Mouse (Mus musculus): ENCODE measurements around the gene Retsat.

Gene Retsat

DNA sequence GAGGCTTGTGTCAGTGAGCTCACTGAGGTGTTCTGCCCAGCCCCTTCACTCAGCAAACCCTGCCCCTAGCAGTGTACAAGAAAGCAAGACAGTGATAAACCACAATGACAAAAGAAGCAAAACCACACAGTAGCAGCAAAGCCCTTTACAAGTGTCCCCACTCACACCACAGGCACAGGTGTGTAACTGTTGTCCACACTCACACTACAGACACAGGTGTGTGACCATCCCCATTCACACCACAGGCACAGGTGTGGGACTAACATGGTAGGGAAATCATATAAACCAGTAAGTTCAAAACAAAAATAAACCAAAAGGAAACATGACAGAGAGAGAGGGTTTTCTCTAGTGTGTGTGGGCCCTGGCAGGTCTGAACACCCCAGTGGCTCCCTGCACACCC, 10.0 kb upstream of the Retsat start:
- no peak for DNase-seq (ENCODE audit: low read depth, low spot score)

DNA sequence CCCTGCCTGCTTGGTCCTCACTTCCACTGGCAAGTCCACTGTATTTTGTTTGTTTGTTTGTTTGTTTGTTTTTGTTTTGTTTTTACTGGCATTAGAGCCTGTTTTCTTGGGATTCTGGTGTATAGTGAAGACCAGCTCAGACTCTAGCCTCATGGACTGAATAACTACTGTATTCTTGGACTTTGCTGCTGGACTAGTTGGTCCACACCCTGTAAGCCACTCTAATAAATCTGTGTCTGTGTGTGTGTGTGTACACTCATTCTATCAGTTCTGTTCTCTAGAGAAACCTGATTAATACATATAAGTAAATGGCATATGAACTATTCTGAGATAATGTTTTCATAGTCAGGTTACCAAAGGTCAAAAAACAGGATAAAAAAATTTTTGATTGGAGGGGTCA, 8.2 kb upstream of the Retsat start:
- no peak for DNase-seq (ENCODE audit: low read depth, low spot score)

GRCm38 (mm10) chr6:72593011-72593803, 5.1 kb upstream of the Retsat start:
- no peak for DNase-seq (ENCODE audit: low read depth, low spot score)

- no peak for DNase-seq (ENCODE audit: low read depth, low spot score)
These were observed 4.4 kb upstream of the Retsat start for GRCm38 (mm10) chr6:72593914-72594313.

- DNase-seq (ENCODE audit: low read depth, low spot score), result peak; percentile 18
These were observed 996 bp upstream of the Retsat start for GRCm38 (mm10) chr6:72597083-72597874.

GRCm38 (mm10) chr6:72598791-72599557, 699 bp downstream of the Retsat start:
- DNase-seq (ENCODE audit: low read depth, low spot score), result no peak

DNA sequence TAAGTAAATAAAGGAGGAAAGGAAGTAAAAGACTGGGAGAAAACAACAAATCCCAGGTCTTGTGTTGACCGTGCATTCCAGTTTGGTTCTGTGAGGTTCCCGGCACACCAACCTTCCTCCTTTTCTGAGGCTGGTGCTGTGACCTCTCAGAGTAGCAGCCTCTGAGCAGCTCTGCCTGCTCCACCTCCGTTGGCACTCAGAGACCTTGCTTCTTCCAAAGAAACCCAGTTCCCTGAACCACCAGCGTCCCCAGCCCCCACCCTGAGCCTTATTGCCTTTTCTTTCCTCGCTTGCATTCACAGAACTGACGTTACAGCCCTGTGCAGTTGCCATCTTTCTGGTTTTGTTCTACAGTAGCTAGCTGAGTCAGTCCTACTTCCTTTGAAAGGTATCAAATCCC, 1.9 kb downstream of the Retsat start:
- no peak for DNase-seq (ENCODE audit: low read depth, low spot score)

DNA sequence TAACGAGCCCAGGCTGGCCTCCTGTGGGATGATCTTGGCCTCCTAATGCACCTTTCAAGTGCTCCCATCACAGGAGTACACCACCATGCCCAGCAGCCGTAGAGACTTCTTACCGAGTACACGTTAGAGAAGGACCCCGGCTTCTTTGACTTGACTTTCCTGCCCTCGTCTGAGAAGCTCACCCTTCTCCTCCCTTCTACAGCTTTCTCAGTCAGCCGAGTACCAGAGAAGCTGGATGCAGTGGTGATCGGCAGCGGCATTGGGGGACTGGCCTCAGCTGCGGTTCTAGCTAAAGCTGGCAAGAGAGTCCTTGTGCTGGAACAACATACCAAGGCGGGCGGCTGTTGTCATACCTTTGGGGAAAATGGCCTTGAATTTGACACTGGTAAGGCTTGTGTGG, 2.5 kb downstream of the Retsat start:
- DNase-seq (ENCODE audit: low read depth, low spot score), result no peak

DNA sequence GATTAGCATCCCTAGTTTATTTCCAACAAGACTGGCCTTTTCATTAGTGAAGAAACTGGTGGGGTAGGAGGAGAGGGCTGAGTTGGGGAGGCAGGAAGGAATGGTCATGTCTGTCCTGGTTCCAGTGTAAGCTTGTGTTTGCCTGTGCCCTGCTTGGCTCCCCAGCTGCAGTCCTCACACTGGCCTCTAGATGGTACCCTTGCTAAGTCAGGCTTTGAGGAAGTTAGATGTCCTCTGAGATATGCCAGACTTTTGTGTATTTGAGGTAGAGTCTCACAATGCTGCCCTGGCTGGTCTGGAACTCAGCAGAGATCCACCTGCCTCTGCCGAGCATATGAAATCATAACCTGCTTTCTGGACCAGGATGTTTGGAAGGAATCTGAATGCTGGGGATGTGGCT, 3.5 kb downstream of the Retsat start:
- peak; percentile 90 for DNase-seq (ENCODE audit: low read depth, low spot score)

DNA sequence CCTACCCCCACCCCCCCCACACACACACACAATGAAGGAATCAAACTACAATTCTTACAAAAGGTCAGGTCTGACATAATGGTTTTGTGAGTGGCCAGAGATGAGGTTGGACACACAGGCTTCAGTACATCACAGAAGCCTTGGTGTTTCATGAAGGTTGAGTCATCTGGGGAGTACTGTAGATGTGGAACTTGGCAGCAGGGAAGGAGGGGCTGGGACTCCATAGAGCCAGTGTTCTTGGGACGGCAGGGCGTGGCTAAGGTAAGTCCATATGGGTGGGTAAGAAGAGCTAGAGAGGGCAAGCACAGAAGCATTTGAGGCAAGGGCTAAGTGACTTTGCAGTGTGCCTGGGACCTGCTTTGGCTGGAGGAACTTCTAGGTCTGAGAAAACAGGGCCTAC, 5.8 kb downstream of the Retsat start:
- no peak for DNase-seq (ENCODE audit: low read depth, low spot score)

GRCm38 (mm10) chr6:72607060-72607459, 8.8 kb downstream of the Retsat start:
- DNase-seq (ENCODE audit: low read depth, low spot score), result no peak

GRCm38 (mm10) chr6:72607676-72608075, 9.4 kb downstream of the Retsat start:
- no peak for DNase-seq (ENCODE audit: low read depth, low spot score)

DNA sequence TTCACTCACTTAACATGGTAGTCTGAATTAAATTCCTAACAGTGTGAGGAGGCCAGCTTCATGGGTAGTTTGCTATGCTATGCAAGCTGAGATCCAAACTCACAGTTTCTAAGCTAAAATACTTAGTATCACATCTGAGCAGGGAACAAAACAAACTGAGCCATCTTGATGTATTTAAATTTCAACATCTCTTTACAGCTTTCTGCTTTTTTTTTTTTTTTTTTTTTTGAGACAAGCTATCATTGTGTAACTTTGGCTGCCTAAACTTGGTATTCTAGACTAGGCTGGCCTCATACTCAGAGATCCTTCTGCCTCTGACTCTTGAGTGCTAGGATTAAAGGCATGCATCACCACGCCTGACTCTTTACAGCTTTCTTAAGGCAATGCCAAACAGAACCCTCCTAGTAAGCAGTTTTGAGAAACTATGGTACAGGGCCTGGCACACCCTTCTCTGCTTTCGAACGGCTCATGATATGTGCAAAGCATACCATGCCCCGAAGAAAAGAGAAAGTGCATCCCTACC, 10.4 kb downstream of the Retsat start:
- DNase-seq (ENCODE audit: low read depth, low spot score), result no peak

GRCm38 (mm10) chr6:72610261-72610660, 12.0 kb downstream of the Retsat start:
- no peak for DNase-seq (ENCODE audit: low read depth, low spot score)

DNA sequence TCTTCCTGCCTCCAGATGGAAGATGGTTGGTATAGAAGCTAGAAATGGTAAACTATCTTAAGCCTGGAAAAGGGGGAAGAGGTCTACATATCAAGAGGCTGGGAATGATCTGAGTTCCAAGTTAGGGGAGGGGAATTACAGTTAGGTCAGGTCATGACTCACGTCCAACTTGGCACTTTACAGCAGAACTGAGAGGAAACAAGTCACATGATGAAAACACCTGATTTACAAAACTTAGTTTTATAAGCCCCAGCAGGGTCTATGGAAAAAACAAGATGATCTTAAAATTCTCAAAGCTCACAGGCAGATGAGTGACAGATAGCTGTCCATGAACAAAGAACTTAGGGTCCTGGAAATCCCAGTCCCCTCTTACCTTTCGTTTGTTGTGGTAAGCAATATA, 16.9 kb downstream of the Retsat start:
- DNase-seq (ENCODE audit: low read depth, low spot score), result peak; percentile 36

DNA sequence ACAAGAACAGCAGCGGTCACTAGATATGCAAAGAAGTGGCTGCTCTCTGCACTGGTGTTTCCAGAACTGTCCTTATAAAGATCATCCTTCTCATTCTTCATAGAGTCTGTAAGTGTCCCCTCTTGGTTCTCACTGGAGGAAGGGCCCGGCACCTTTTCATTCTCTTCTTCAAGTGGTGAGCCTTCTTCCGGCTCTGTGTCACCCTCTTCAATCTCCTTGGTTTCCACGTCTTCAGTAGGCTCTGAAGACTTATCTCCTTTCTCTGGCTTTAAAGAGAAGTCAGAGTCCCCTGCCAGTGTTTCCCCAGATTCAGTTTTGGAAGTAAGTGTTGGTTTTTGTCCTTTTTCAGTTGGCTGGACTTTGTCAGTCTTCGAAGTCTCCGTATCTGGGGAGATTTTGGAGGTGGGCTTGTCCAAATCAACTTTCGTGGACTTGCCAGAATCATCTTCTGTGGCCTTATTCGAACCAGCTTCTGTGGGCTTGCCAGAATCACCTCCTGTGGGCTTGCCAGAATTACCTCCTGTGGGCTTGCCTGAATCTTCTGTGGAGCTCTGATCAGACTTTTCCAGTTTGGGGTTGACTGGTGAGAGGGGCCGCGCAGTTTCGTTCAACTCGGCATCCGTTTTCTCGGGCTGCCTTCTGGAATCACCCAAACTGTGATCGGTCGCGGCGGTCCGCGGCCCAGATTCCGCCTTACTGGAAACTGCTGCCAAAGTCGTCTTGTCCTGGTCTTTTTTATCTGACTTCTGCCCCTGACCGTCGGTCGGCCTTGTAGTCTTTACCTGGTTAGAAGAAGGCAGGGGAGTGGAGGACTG, 17.5 kb downstream of the Retsat start:
- DNase-seq (ENCODE audit: low read depth, low spot score), result peak; percentile 52

DNA sequence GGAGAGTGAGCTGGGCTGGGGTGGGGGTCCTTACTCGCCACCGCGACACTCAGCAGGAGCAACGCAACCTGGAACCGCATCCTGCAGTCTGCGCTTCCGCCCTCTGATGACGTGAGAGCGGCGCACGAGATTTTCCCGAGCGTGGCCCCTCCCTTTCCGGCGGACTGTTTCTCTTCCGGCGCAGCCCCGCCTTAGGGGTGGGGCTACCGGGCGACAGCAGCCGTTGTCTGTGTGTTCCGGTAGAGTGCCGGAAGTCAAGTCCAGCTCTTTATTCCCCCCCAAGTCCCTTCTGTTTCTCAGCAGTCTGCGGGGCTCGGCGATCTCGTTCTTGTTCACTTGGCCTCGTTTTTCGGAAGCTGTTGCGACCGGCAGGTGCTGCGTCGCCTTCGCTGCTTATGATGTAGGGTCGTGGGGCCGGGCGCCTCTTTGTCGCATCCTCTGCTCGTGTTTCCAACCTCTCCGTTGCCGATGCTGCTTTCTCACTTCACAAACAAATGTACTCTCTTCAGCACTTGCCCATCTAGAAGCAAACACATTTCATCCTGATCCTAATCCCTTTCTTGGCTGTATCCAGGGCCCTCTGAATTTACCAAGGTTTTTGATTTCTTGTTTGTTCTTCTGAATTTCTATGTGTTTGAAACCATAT, 18.5 kb downstream of the Retsat start, which contains the start of gene Tgoln1:
Gene Tgoln1, minus strand, starts transcription at position 358 of the 646 bp plus-strand sequence.
- DNase-seq (ENCODE audit: low read depth, low spot score), result peak; percentile 98

DNA sequence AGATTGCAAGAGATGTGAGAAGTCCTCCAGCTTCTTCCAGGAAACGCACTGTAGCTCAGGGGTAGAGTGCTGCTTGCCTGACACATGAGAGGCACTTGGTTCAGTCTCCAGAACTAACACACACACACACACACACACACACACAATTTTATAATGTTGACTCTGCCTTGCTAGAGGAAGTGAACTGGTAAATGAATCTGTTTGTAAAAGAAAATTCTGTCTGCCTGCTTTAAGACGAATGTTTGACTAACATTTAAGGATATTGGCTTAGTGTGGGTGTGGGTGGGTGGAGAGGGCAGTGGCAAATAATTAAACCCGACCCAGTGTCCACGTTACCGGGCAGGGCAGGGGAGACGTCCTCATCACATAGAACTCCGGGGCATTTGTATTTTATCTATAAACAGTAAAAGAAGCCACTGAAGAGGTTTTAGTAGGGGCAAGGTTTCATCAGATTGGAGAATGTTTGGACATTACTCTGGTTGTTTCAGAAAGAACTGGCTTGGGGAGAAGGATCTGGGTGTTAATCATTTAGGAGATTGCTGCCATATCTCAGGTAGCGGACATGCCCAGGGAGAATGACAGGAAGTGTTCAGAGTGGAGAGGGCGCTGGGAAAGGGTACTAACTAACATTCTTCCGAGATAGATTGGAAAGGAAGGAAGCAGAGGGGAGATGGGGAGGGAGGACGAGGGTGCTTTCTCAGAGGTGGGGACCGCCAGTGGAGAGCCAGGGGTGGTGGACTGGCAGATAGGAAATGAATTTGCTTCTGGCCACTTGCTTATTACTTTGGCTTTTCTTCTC, 21.7 kb downstream of the Retsat start:
- no peak for DNase-seq (ENCODE audit: low read depth, low spot score)

DNA sequence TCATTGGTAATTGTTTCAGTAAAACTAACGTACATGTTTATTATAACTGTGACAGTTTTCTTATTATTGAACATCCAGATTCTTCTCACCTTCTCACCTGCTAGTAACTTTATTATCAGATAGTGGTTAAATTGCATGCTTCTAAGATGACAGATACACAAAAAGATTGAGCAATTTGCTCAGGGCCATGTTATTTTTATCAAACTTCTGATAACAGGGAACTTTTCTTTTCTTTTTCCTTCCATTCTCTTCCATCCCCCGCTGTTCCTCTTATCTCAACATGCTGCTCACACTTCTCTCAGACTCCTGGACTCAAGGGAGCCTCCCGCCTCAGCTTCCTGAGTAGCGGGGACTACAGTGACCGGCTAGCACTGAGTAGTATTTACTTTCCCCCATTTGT, 22.6 kb downstream of the Retsat start:
- DNase-seq (ENCODE audit: low read depth, low spot score), result no peak

- DNase-seq (ENCODE audit: low read depth, low spot score), result no peak
These were observed 24.6 kb downstream of the Retsat start for GRCm38 (mm10) chr6:72622917-72623316.

Measured in CD4-positive, CD25-positive, alpha-beta regulatory T cell, adult 2 months (primary cell).